Mouse (Mus musculus) kidney, adult 8-10 months (tissue): Measurements from ENCODE around the gene Tbc1d32.
A peak's percentile ranks its signal among the peaks of the same experiment; 100 is the strongest.

Experiments
- DNase-seq, 2 experiments: peaks; one replicate each; pipeline ENCODE4 v3.0.0; 2022

The Tbc1d32 gene

DNA sequence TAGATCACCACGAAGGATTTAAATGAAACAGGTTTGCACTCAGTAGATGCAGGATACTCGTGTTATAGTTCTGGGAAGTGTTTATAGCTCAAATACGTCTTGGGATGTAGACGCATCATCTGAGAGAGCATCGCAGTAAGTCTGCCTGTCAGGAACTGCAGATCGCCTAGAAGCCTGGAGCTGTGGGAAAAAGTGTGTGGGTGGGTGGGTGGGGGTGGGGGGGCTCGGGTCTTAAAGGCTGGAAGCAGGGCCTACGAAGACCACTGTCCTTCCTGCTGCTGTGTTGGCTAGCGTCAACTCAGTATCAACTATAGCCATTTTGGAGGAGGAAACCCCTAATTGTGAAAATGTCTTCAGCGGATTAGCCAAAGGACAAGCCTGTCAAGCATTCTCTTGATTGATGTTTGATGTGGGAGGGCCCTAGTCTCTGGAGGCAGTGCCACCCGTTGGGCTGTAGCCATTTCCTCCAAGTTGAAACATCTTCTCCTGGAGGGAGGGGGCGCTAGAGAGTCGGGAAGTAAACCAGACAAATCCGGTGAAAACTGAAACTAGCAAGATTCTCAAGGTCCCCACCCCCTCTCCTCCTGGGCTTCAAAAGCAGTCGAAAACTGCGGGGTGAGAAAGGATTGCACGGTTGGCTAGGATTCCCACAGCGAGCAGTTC lies 122.0 kb downstream of the Tbc1d32 start, which contains the start of gene Msl3l2:
Msl3l2 (plus strand) TSS at position 585 of the 663 bp plus-strand sequence.
- DNase-seq, result peak; percentile 86 to 87

DNA sequence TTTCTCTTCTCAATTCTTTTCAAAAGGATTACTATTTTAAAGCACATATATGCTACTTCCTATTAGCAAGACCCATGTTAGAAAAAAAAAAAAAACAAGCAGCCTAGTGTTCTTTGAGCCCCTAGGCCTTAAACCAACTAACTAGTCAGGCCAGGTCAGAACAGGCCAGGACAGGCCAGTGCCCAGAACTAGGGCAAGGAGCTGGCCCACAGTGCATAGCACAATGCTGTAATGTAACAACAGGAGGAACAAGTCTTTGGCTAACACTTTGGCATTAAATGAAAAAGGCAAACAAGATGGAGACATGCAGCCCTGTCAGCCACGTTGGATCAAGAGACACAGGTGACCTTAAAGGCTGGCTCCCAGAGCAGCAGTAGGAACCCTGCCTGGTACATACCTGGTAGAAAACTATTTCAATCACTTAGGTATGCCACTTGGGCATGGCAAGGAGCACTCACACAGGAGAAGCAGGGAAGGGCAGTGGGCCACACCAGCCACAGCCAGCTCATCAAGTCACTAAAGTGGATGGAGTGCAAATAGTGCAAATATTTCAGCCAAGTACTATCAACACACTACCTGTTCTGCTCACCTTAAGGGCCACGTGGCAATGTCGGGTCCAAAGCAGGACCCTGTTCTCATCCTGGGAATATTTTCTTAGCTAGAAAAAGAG lies 128.7 kb downstream of the Tbc1d32 start:
- DNase-seq, result no peak

- DNase-seq, result no peak
Measured at GRCm38 (mm10) chr10:56099126-56099525, 129.4 kb downstream of the Tbc1d32 start.

DNA sequence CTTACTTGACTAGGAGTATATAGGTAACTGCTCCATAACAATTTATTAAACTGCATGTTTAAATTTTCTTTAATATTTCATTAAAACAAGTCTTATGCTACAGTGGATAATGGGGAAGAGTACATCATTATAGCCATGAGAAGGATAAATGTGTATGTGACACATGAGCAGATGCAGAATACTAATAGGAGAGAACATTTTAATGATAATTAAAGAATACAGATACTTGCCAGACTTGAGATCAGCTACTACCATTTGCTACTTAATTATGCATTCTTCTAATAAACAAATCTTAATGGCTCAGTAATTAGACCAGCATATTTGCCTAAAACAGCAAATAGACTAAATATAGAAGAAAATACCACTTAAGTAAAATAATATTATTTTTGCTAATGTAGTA lies 131.7 kb downstream of the Tbc1d32 start:
- no peak for DNase-seq

GRCm38 (mm10) chr10:56094586-56094985 lies 133.9 kb downstream of the Tbc1d32 start:
- DNase-seq, result no peak

GRCm38 (mm10) chr10:56089714-56090113 lies 138.8 kb downstream of the Tbc1d32 start:
- no peak for DNase-seq

- no peak for DNase-seq
Measured at GRCm38 (mm10) chr10:56062746-56063145, 165.7 kb downstream of the Tbc1d32 start.

DNA sequence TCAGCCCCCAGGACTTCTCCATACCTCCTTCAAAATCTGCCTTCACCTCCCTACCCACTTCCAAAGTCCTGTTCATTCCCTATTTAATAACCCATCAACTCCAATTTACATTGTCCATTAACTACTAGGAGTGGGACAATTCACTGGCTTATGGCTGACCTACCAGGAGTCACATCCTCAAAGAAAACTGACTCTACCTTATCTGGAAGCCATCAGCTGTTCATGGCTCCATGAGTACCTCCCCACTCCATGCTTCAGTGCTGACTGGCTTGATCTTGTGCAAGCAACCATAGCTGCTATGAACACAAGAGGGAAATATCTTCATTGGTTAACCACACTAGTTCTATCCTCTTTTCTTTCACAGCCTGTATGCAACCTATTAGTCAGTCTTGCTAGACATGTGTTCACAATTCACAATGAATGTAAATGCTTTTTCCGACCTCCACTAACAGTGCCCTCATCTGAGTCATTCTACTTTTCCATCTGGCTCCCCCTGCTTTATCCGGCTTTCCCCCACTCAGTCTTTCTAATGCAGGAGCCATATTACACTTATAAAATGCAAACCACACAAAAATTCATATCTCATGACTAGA lies 167.2 kb downstream of the Tbc1d32 start:
- DNase-seq, result no peak

DNA sequence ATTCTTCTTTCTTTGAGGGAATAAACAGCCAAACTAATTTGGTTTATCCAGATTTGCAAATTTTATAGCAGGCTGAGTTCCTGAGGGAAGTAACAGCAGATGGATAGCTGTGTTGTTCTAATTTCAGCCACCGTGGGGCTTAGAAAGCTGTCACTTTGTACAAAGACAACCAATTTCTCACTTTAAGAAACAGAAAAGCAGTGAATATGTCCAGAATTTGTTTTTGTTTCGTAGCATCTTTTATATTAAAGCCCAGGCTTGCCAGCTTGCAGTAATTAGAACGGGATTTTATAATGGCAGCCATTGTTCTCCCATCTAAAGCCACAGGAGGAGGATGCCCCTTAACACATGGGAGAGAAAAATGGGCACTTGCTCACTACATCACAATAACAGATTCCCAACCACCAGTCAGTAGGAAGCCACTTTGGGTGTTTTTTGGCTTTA lies 169.5 kb downstream of the Tbc1d32 start:
- DNase-seq, result no peak

GRCm38 (mm10) chr10:56025400-56025799 lies 203.1 kb downstream of the Tbc1d32 start:
- DNase-seq, result no peak

GRCm38 (mm10) chr10:56024579-56024978 lies 203.9 kb downstream of the Tbc1d32 start:
- DNase-seq, result no peak

DNA sequence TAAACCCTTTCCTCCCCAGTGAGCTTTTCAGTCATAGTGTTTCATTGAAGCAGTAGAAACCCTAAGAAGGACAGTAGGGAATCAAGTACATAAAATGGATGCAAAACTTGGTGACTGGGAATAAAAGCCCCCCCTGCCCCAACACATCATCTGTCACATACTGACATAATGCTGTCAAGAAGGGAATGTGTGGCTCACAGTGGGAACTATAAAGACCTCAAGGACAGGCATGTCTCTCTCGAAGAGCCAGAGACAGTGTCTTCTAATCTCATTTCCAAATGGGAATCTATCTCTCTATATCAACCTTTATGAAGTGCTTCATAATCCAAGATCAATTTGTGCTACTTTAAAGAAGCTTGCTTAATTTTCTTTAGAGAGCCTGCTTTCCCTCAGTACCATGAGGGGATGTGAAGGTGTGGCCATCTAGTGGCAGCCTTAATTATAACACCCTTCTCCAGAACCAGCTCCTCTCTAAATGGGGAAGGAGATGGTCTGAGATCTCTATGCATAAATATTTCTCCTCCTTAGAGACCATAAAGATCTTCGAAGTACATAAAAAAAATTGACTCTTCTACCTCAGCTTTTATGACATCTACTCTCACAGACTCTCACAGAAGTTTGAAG lies 248.5 kb downstream of the Tbc1d32 start:
- peak; percentile 18 for DNase-seq

DNA sequence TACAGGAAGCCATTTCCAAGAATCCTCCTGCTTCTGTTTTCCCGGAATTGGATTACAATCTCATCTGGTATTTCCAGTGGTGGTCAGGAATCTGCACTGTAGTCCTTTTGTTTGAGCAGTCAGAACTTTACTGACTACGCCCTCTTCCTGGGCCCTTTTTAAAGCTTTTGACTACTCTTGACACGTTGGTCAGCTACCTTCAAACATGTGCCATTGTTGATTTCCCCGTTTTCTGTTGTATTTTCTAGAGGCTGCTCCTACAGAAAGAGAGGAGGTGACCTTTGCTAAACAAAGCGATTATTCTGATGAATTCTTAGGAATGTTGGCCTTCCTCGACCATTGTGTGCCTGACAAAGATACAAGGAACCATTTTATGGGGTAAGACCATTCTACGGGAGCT lies 250.5 kb downstream of the Tbc1d32 start:
- no peak for DNase-seq
